Mouse (Mus musculus) bone marrow, adult 2 months (tissue): ENCODE measurements around the gene Cpa5.

Experiments
- CTCF ChIP-seq: fragments of 200-500 bp; IDR thresholded peaks from 2 replicates; pipeline ENCODE4 v1.5.1; 2011; ENCODE audit warnings: low read length, control low read depth; ENCODE audit not compliant: control insufficient read depth, insufficient read depth
- POLR2A ChIP-seq: fragments of 200-500 bp; IDR thresholded peaks from 2 replicates; pipeline ENCODE4 v1.6.1; 2011; ENCODE audit warnings: low read depth, mild to moderate bottlenecking, control low read depth, low read length, borderline replicate concordance; ENCODE audit not compliant: control insufficient read depth

- TF ChIP-seq CTCF (no peak), POLR2A (no peak)
These were observed 25.5 kb downstream of the Cpa5 start for GRCm38 (mm10) chr6:30636186-30636842.
